Mouse (Mus musculus) testis, postnatal 10 days (tissue): Measurements from ENCODE around the gene 4921539E11Rik.
A peak's percentile ranks its signal among the peaks of the same experiment; 100 is the strongest.

Experiments
- DNase-seq: peaks from one replicate; pipeline ENCODE4 v3.0.0; 2021; ENCODE audit warnings: low spot score

The 4921539E11Rik gene

GRCm38 (mm10) chr4:103290763-103291162 lies at the start of gene 4921539E11Rik:
Gene 4921539E11Rik (minus strand): TSS chr4:103290863.
- DNase-seq = no peak

GRCm38 (mm10) chr4:103335134-103335533 lies 44.5 kb upstream of the 4921539E11Rik start:
- DNase-seq = no peak

GRCm38 (mm10) chr4:103329348-103329747 lies 38.7 kb upstream of the 4921539E11Rik start:
- no peak for DNase-seq

GRCm38 (mm10) chr4:103326994-103327393 lies 36.3 kb upstream of the 4921539E11Rik start:
- DNase-seq = no peak

GRCm38 (mm10) chr4:103324688-103325451 lies 34.2 kb upstream of the 4921539E11Rik start:
- DNase-seq = no peak

GRCm38 (mm10) chr4:103321461-103321860 lies 30.8 kb upstream of the 4921539E11Rik start:
- DNase-seq = no peak

GRCm38 (mm10) chr4:103315861-103316260 lies 25.2 kb upstream of the 4921539E11Rik start:
- DNase-seq = no peak

GRCm38 (mm10) chr4:103314526-103314910 lies 23.9 kb upstream of the 4921539E11Rik start:
- no peak for DNase-seq

- DNase-seq = peak; percentile 99
Observed at GRCm38 (mm10) chr4:103313587-103314525, 23.2 kb upstream of the 4921539E11Rik start, which contains the start of gene Oma1. Gene Oma1 (plus strand): TSS chr4:103313812.

- no peak for DNase-seq
Observed at GRCm38 (mm10) chr4:103303851-103304250, 13.2 kb upstream of the 4921539E11Rik start.

GRCm38 (mm10) chr4:103299342-103299741 lies 8.7 kb upstream of the 4921539E11Rik start:
- peak; percentile 44 for DNase-seq

- no peak for DNase-seq
Observed at GRCm38 (mm10) chr4:103288342-103288741, 2.3 kb downstream of the 4921539E11Rik start.

GRCm38 (mm10) chr4:103273021-103273420 lies 17.6 kb downstream of the 4921539E11Rik start:
- DNase-seq = no peak

- DNase-seq = peak; percentile 55
Observed at GRCm38 (mm10) chr4:103269336-103269735, 21.3 kb downstream of the 4921539E11Rik start.

GRCm38 (mm10) chr4:103265166-103265565 lies 25.5 kb downstream of the 4921539E11Rik start:
- DNase-seq = no peak

- no peak for DNase-seq
Observed at GRCm38 (mm10) chr4:103263812-103264396, 26.8 kb downstream of the 4921539E11Rik start.

GRCm38 (mm10) chr4:103263378-103263777 lies 27.3 kb downstream of the 4921539E11Rik start:
- no peak for DNase-seq

GRCm38 (mm10) chr4:103258817-103259216 lies 31.8 kb downstream of the 4921539E11Rik start:
- no peak for DNase-seq

GRCm38 (mm10) chr4:103253846-103254245 lies 36.8 kb downstream of the 4921539E11Rik start:
- no peak for DNase-seq

- no peak for DNase-seq
Observed at GRCm38 (mm10) chr4:103249436-103250085, 41.1 kb downstream of the 4921539E11Rik start.

- no peak for DNase-seq
Observed at GRCm38 (mm10) chr4:103247813-103248212, 42.9 kb downstream of the 4921539E11Rik start.

- no peak for DNase-seq
Observed at GRCm38 (mm10) chr4:103247249-103247648, 43.4 kb downstream of the 4921539E11Rik start.
